Mouse (Mus musculus): ENCODE results near the gene Fbxl2.

Gene Fbxl2

GRCm38 (mm10) chr9:114019012-114019762 lies 26.8 kb downstream of the Fbxl2 start:
- no peak for DNase-seq (ENCODE audit: low spot score)

- DNase-seq (ENCODE audit: low spot score) = no peak
These were observed 29.6 kb downstream of the Fbxl2 start for GRCm38 (mm10) chr9:114016402-114016801.

GRCm38 (mm10) chr9:114015724-114016123 lies 30.3 kb downstream of the Fbxl2 start:
- no peak for DNase-seq (ENCODE audit: low spot score)

GRCm38 (mm10) chr9:114014034-114014433 lies 32.0 kb downstream of the Fbxl2 start:
- no peak for DNase-seq (ENCODE audit: low spot score)

- DNase-seq (ENCODE audit: low spot score) = no peak
These were observed 34.8 kb downstream of the Fbxl2 start for GRCm38 (mm10) chr9:114011203-114011602.

- DNase-seq (ENCODE audit: low spot score) = no peak
These were observed 36.5 kb downstream of the Fbxl2 start for GRCm38 (mm10) chr9:114009526-114009925.

- DNase-seq (ENCODE audit: low spot score) = no peak
These were observed 38.1 kb downstream of the Fbxl2 start for GRCm38 (mm10) chr9:114007850-114008350.

GRCm38 (mm10) chr9:114006801-114007200 lies 39.2 kb downstream of the Fbxl2 start:
- no peak for DNase-seq (ENCODE audit: low spot score)

- no peak for DNase-seq (ENCODE audit: low spot score)
These were observed 47.7 kb downstream of the Fbxl2 start for GRCm38 (mm10) chr9:113998311-113998710.

GRCm38 (mm10) chr9:113992810-113993209 lies 53.2 kb downstream of the Fbxl2 start:
- DNase-seq (ENCODE audit: low spot score) = no peak

GRCm38 (mm10) chr9:113990547-113991248 lies 55.3 kb downstream of the Fbxl2 start:
- peak; percentile 69 for DNase-seq (ENCODE audit: low spot score)

GRCm38 (mm10) chr9:113984946-113985620 lies 60.9 kb downstream of the Fbxl2 start:
- DNase-seq (ENCODE audit: low spot score) = no peak

GRCm38 (mm10) chr9:113982883-113983670 lies 62.9 kb downstream of the Fbxl2 start:
- no peak for DNase-seq (ENCODE audit: low spot score)

GRCm38 (mm10) chr9:113982451-113982850 lies 63.5 kb downstream of the Fbxl2 start:
- no peak for DNase-seq (ENCODE audit: low spot score)

GRCm38 (mm10) chr9:113981099-113981880 lies 64.7 kb downstream of the Fbxl2 start:
- no peak for DNase-seq (ENCODE audit: low spot score)

- no peak for DNase-seq (ENCODE audit: low spot score)
These were observed 66.6 kb downstream of the Fbxl2 start for GRCm38 (mm10) chr9:113979356-113979755.

GRCm38 (mm10) chr9:113978656-113979055 lies 67.3 kb downstream of the Fbxl2 start:
- no peak for DNase-seq (ENCODE audit: low spot score)

GRCm38 (mm10) chr9:113977225-113977840 lies 68.7 kb downstream of the Fbxl2 start:
- DNase-seq (ENCODE audit: low spot score) = no peak

GRCm38 (mm10) chr9:113976264-113976663 lies 69.7 kb downstream of the Fbxl2 start:
- DNase-seq (ENCODE audit: low spot score) = no peak

- no peak for DNase-seq (ENCODE audit: low spot score)
These were observed 70.5 kb downstream of the Fbxl2 start for GRCm38 (mm10) chr9:113975442-113975841.

- no peak for DNase-seq (ENCODE audit: low spot score)
These were observed 71.0 kb downstream of the Fbxl2 start for GRCm38 (mm10) chr9:113974945-113975344.

Measured in testis, postnatal 14 days (tissue).